Mouse (Mus musculus) bone marrow, adult 2 months (tissue): ENCODE measurements around the gene Papss1.

Experiments used
- CTCF ChIP-seq: fragments of 200-500 bp; IDR thresholded peaks from 2 replicates; pipeline ENCODE4 v1.5.1; 2011; ENCODE audit warnings: low read length, control low read depth; ENCODE audit not compliant: control insufficient read depth, insufficient read depth
- POLR2A ChIP-seq: fragments of 200-500 bp; IDR thresholded peaks from 2 replicates; pipeline ENCODE4 v1.6.1; 2011; ENCODE audit warnings: low read depth, mild to moderate bottlenecking, control low read depth, low read length, borderline replicate concordance; ENCODE audit not compliant: control insufficient read depth

- TF ChIP-seq CTCF (no peak), POLR2A (no peak)
These were observed 72.4 kb downstream of the Papss1 start for GRCm38 (mm10) chr3:131637008-131637407.
